Mouse (Mus musculus) olfactory bulb, adult 2 months (tissue): ENCODE measurements around the gene Prkcz.

Experiments used
- CTCF ChIP-seq: fragments of 200-500 bp; IDR thresholded peaks from 2 replicates; pipeline ENCODE4 v1.5.1; 2012; ENCODE audit warnings: low read depth, mild to moderate bottlenecking, low read length, moderate library complexity; ENCODE audit not compliant: insufficient read depth
- POLR2A ChIP-seq: fragments of 200-500 bp; IDR thresholded peaks from 2 replicates; pipeline ENCODE4 v1.6.1; 2012; ENCODE audit warnings: mild to moderate bottlenecking, low read depth, low read length, moderate library complexity; ENCODE audit not compliant: insufficient read depth

- TF ChIP-seq CTCF (no peak), POLR2A (no peak)
These were observed 110.0 kb downstream of the Prkcz start for GRCm38 (mm10) chr4:155251147-155251546.
